Mouse (Mus musculus) forebrain, embryonic 15.5 days (tissue): ENCODE results near the gene Fam120b. TPM values are rescaled to one million over a fixed set of nuclear protein-coding genes. Genes with fewer than 3 reads are reported as not detected.
A peak's percentile ranks its signal among the peaks of the same experiment; 100 is the strongest.

Experiments used
- ATAC-seq: fragments of 200-750 bp; cut with Nextera tagmentation; replicated peaks from 2 replicates; pipeline ENCODE4 v1.8.0; 2017; ENCODE audit warnings: mild to moderate bottlenecking, moderate TSS enrichment, moderate library complexity
- H3K27ac ChIP-seq: fragments of 300-500 bp; sonication (generic); replicated peaks from 2 replicates; pipeline ENCODE4 v1.5.1; 2015; ENCODE audit warnings: mild to moderate bottlenecking, inconsistent platforms
- H3K27me3 ChIP-seq: fragments of 300-500 bp; sonication (generic); 2 replicates; pipeline ENCODE4 v1.6.1; 2015; ENCODE audit warnings: inconsistent platforms
- H3K36me3 ChIP-seq: fragments of 300-500 bp; sonication (generic); 2 replicates; pipeline ENCODE4 v1.6.1; 2015; ENCODE audit warnings: mild to moderate bottlenecking, inconsistent platforms
- H3K4me1 ChIP-seq: fragments of 300-500 bp; sonication (generic); 2 replicates; pipeline ENCODE4 v1.6.1; 2015; ENCODE audit warnings: inconsistent platforms
- H3K4me2 ChIP-seq: fragments of 300-500 bp; sonication (generic); replicated peaks from 2 replicates; pipeline ENCODE4 v1.6.1; 2015; ENCODE audit warnings: mild to moderate bottlenecking, inconsistent platforms
- H3K4me3 ChIP-seq: fragments of 300-500 bp; sonication (generic); 2 replicates; pipeline ENCODE4 v1.5.1; 2015; ENCODE audit warnings: mild to moderate bottlenecking, inconsistent platforms
- H3K9ac ChIP-seq: fragments of 300-500 bp; sonication (generic); replicated peaks from 2 replicates; pipeline ENCODE4 v1.6.1; 2015; ENCODE audit warnings: mild to moderate bottlenecking, inconsistent platforms
- H3K9me3 ChIP-seq: fragments of 300-500 bp; sonication (generic); 2 replicates; pipeline ENCODE4 v1.6.1; 2016; ENCODE audit warnings: inconsistent platforms
- WGBS: fragments of 180-500 bp; shearing (Covaris S2); methylation state at CpG from one replicate; pipeline ENCODE4 v1.1.7; 2015; ENCODE audit warnings: mixed read lengths; 5-methylcytosine and 5-hydroxymethylcytosine counted together
- polyA plus RNA-seq: library from polyadenylated mRNA; unstranded; fragments of >200 nt; fragmentation: Nextera tagmentation; extraction: Ambion mirVana; gene quantifications from 2 replicates; pipeline ENCODE4 v1.2.1, GENCODE M21; 2015

Fam120b gene
- polyA plus RNA-seq, 1 experiment from 2014 or later = 48.6 TPM

DNA sequence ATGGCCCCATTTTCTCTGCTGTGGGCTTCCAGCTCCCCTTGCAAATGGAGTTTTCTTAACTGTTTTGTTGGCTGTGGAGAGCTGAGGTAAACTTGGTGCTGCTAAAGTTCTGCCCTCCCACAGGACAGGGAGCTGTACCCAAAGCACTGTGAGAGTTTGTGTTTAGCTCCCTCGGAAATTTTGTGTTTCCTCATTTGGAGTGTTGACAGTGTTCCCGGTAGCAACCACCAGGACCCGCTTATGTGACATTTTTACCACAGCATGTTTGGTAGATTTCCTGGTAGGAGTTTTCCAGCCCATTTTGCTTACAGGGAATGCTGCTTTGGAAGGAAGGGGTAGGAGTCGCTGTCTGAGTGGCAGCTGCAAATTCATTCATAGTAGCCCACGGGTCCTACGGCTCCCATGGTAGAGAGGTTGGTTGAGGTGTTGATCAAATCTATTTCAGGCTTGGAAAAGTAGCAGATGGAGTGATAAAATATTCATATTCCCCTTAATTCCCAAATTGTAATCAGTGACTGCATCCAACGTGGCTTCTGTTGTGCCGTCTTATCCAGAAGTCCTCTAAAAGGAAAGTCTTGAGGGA, 24.1 kb downstream of the Fam120b start:
- Histone ChIP-seq H3K9me3 (no peaks in the 10 kb centered on the region), H3K36me3 (peaks cover 87% of the 10 kb centered on the region), H3K4me2 (no peak overlapping the region), H3K9ac (no peak overlapping the region), H3K4me1 (peaks cover 17% of the 10 kb centered on the region), H3K27ac (0 out of 2 replicates have a peak overlapping the region, but pooled peaks have one; percentile 1), H3K4me3 (no peak overlapping the region), H3K27me3 (no peaks in the 10 kb centered on the region)
- WGBS = 65% methylated on average over 8 of the region's 8 CpGs
- peak; percentile 72 for ATAC-seq

DNA sequence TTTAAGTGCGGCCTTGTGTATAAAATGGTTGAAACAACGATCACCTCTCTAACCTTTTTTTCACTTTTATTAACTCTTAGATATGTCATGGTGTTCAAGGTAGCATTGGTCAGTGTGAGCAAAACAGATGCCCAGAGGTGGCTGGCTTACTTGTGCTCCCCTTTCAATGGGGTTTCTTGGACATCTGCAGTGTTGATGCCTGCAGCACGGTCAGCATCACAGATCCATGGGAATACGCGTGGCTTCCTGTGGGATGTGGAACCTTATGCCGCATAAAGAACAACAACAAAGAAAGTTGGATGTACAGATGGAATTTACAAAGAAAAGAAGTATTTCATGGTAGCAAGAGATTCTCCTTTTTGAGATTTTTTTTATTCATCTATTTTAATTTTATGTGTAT, 25.4 kb downstream of the Fam120b start:
- Histone ChIP-seq H3K9ac (no peak overlapping the region), H3K27ac (no peak overlapping the region), H3K36me3 (peaks cover 87% of the 10 kb centered on the region), H3K4me2 (no peak overlapping the region), H3K4me1 (peaks cover 17% of the 10 kb centered on the region), H3K9me3 (no peaks in the 10 kb centered on the region), H3K4me3 (no peak overlapping the region), H3K27me3 (no peaks in the 10 kb centered on the region)
- no peak for ATAC-seq
- WGBS = 97% methylated on average over 6 of the region's 6 CpGs

GRCm38 (mm10) chr17:15422666-15423065, 26.7 kb downstream of the Fam120b start:
- H3K9ac ChIP-seq = no peak overlapping the region
- H3K27me3 ChIP-seq = no peaks in the 10 kb centered on the region
- WGBS = 91% methylated on average over 9 of the region's 9 CpGs
- H3K36me3 ChIP-seq = peaks cover 85% of the 10 kb centered on the region
- H3K9me3 ChIP-seq = no peaks in the 10 kb centered on the region
- H3K4me3 ChIP-seq = no peak overlapping the region
- no peak overlapping the region for H3K27ac ChIP-seq
- no peak for ATAC-seq
- H3K4me1 ChIP-seq = peaks cover 17% of the 10 kb centered on the region
- no peak overlapping the region for H3K4me2 ChIP-seq

GRCm38 (mm10) chr17:15423080-15423765, 27.2 kb downstream of the Fam120b start:
- no peaks in the 10 kb centered on the region for H3K27me3 ChIP-seq
- H3K4me3 ChIP-seq = no peak overlapping the region
- 66% methylated on average over 8 of the region's 8 CpGs for WGBS
- ATAC-seq = peak; percentile 9; the same call in 1 of the 2 replicates
- peaks cover 17% of the 10 kb centered on the region for H3K4me1 ChIP-seq
- H3K27ac ChIP-seq = no peak overlapping the region
- peaks cover 83% of the 10 kb centered on the region for H3K36me3 ChIP-seq
- no peak overlapping the region for H3K4me2 ChIP-seq
- H3K9me3 ChIP-seq = no peaks in the 10 kb centered on the region
- no peak overlapping the region for H3K9ac ChIP-seq

DNA sequence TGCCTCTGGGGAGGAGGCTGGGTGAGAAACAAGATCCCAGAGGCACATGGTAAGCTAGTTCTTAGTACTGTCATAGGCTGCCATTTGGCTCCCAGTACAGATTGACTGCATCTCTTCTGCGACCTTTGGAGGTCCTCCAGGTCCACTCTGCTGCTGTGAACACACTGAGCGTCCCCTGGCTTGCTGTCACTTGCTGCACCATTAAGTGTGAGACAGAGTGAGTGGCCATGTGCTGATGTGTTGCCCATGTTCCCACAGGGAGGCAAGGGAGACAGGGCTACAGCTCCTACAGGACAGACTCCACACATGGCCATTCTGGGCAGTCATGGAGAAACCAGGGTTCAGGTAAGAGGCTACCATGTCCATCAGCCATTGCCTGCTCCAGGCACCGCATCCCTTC, 29.9 kb downstream of the Fam120b start:
- Histone ChIP-seq H3K4me3 (no peak overlapping the region), H3K27ac (no peak overlapping the region), H3K27me3 (no peaks in the 10 kb centered on the region), H3K4me2 (no peak overlapping the region), H3K36me3 (peaks cover 78% of the 10 kb centered on the region), H3K9ac (no peak overlapping the region), H3K4me1 (peaks cover 4% of the 10 kb centered on the region; the same call in 1 of the 2 replicates), H3K9me3 (no peaks in the 10 kb centered on the region)
- no peak for ATAC-seq
- 95% methylated on average over 3 of the region's 3 CpGs for WGBS

DNA sequence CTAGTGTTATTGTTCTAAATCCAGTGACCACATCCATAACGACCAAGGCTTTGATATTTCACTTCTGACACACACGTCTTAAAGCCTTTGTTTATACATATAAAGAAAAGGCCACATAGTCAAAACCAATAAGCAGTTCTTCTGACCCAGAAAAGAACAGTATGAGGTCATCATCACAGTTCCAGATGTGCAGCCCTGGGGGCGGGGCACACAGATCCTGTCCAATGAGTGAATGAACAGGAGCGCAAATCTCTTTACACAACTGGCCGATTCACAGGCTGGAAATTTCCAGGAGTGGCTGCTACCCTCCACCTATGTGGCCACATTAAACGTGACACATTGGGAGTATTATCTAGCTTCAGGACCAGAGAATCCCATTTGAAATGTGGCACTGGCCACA, 33.4 kb downstream of the Fam120b start:
- H3K4me3 ChIP-seq = no peak overlapping the region
- no peaks in the 10 kb centered on the region for H3K27me3 ChIP-seq

DNA sequence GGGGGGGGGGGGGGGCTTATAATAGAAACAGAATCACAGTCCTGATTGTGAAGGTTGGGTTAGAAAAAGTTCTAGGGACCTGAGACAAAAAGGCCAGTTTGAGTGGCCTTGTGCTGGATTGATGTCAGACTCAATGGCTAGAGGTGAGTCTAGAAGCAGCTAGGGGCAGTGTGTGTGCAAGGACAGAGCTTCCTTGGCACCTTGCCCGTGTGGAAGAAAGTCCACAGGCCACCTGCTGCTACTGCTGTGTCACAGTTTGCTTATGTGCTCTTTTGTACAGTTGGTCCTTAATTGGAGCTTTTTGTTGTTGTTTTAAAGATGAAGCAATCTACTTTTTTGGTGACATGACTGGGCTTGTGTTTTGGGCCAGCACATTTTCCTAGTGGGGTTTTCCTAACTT, 33.9 kb downstream of the Fam120b start:
- ATAC-seq = no peak
- H3K4me3 ChIP-seq = no peak overlapping the region
- H3K4me1 ChIP-seq = no peaks in the 10 kb centered on the region
- no peak overlapping the region for H3K9ac ChIP-seq
- no peaks in the 10 kb centered on the region for H3K27me3 ChIP-seq
- H3K27ac ChIP-seq = no peak overlapping the region
- 41% methylated on average over 1 of the region's 1 CpGs for WGBS
- peaks cover 69% of the 10 kb centered on the region for H3K36me3 ChIP-seq
- H3K9me3 ChIP-seq = no peaks in the 10 kb centered on the region
- H3K4me2 ChIP-seq = no peak overlapping the region

More for the DNA sequence above, 33.4 kb downstream of the Fam120b start:
- Histone ChIP-seq H3K4me2 (no peak overlapping the region), H3K36me3 (peaks cover 72% of the 10 kb centered on the region), H3K4me1 (no peaks in the 10 kb centered on the region), H3K9me3 (no peaks in the 10 kb centered on the region), H3K27ac (no peak overlapping the region), H3K9ac (no peak overlapping the region)
- ATAC-seq = no peak
- 80% methylated on average over 6 of the region's 6 CpGs for WGBS

DNA sequence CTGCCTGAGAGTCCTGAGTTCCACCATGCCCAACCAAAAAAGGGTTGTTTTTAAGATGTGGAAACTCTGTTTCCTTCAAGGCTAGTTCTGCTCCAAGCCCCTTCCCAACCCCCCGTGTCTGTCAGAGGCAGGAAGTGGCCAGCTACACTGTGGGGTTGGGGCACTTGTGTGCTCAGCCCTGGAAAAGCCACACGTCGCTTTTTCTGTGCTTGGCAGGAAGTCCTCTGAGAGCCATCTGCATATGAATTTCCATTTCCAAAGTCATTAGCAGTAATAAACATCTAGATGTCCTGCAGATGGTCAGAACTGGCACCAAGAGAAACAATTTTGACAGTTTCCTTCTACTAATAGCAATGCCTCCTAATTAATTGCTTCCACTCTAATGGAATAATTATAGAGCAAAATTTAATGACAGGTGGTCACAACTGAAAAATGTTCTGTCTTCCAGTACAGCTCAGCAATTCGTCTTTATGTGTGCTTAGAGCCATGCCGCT, 35.1 kb downstream of the Fam120b start:
- H3K4me1 ChIP-seq = no peaks in the 10 kb centered on the region
- ATAC-seq = peak; percentile 77
- no peak overlapping the region for H3K27ac ChIP-seq
- H3K9ac ChIP-seq = no peak overlapping the region
- no peaks in the 10 kb centered on the region for H3K27me3 ChIP-seq
- H3K36me3 ChIP-seq = peaks cover 57% of the 10 kb centered on the region
- H3K9me3 ChIP-seq = no peaks in the 10 kb centered on the region
- H3K4me2 ChIP-seq = no peak overlapping the region
- WGBS = 60% methylated on average over 5 of the region's 5 CpGs
- no peak overlapping the region for H3K4me3 ChIP-seq

DNA sequence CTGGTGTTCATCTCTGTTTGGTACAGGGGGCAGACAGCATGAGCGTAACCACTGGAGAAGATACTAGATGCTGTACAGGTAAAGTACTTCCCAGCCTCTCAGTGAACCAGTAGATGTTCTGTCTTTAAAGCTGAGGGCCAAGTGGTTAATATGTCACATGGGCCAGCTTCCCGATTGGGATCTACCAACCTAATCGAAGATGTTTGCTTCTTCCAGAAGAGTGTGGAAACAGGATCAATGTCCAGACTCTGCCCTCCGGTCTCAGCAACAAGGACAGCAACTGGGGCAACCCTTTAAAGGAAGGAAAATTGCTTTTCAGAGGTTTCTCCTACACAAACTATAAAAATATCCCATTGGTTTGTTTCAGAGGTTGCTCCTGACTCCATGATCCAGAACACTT, 35.5 kb downstream of the Fam120b start:
- WGBS = 95% methylated on average over 4 of the region's 4 CpGs
- H3K36me3 ChIP-seq = peaks cover 54% of the 10 kb centered on the region

GRCm38 (mm10) chr17:15432036-15432435, 36.0 kb downstream of the Fam120b start:
- Histone ChIP-seq H3K4me3 (no peak overlapping the region), H3K27me3 (no peaks in the 10 kb centered on the region), H3K27ac (no peak overlapping the region), H3K4me2 (no peak overlapping the region), H3K9me3 (no peaks in the 10 kb centered on the region), H3K9ac (no peak overlapping the region), H3K36me3 (peaks cover 50% of the 10 kb centered on the region), H3K4me1 (no peaks in the 10 kb centered on the region)
- 87% methylated on average over 3 of the region's 3 CpGs for WGBS
- ATAC-seq = no peak

More for the DNA sequence above, 35.5 kb downstream of the Fam120b start:
- no peaks in the 10 kb centered on the region for H3K27me3 ChIP-seq
- no peaks in the 10 kb centered on the region for H3K4me1 ChIP-seq
- H3K9me3 ChIP-seq = no peaks in the 10 kb centered on the region
- no peak overlapping the region for H3K27ac ChIP-seq
- H3K4me3 ChIP-seq = no peak overlapping the region
- ATAC-seq = no peak
- no peak overlapping the region for H3K9ac ChIP-seq
- no peak overlapping the region for H3K4me2 ChIP-seq

DNA sequence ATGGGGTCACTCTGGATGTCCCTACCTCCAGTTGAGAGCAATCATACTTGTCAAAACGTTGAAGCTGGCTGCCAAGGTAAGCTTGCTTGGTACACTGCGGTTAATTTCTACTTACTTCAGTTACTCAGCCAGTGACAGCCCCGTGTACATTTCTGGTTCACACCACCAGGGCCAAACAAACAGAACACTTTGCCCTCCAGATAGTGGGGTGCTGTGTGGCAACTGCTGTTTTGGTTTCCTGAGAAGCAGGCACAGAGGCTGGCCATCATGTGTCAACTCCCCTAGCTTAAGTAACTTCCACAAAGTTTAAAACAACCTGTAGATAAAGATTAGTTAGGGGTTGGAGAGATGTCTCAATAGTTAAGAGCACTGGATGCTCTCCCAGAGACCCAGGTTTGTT, 38.7 kb downstream of the Fam120b start:
- no peak overlapping the region for H3K4me3 ChIP-seq
- 82% methylated on average over 3 of the region's 3 CpGs for WGBS
- peaks cover under 1% of the 10 kb centered on the region; the same call in 1 of the 2 replicates for H3K4me1 ChIP-seq
- H3K36me3 ChIP-seq = peaks cover 27% of the 10 kb centered on the region
- H3K9ac ChIP-seq = no peak overlapping the region
- ATAC-seq = no peak
- H3K27me3 ChIP-seq = no peaks in the 10 kb centered on the region
- H3K9me3 ChIP-seq = no peaks in the 10 kb centered on the region
- no peak overlapping the region for H3K4me2 ChIP-seq
- H3K27ac ChIP-seq = no peak overlapping the region

GRCm38 (mm10) chr17:15440067-15440462, 44.1 kb downstream of the Fam120b start:
- Histone ChIP-seq H3K36me3 (no peaks in the 10 kb centered on the region), H3K27ac (peak overlapping the region; percentile 31; the same call in 1 of the 2 replicates), H3K4me2 (no peak overlapping the region), H3K9ac (no peak overlapping the region), H3K27me3 (no peaks in the 10 kb centered on the region), H3K4me1 (peaks cover 18% of the 10 kb centered on the region), H3K4me3 (no peak overlapping the region), H3K9me3 (no peaks in the 10 kb centered on the region)
- ATAC-seq = no peak
- 54% methylated on average over 8 of the region's 8 CpGs for WGBS
